Mouse (Mus musculus): ENCODE data around the gene Olfr1040.
"Not testable (repeated sequence)": the region's sequence is repeated elsewhere in the genome, so short reads cannot be mapped to it uniquely, and the experiment has no call there.

The Olfr1040 gene

DNA sequence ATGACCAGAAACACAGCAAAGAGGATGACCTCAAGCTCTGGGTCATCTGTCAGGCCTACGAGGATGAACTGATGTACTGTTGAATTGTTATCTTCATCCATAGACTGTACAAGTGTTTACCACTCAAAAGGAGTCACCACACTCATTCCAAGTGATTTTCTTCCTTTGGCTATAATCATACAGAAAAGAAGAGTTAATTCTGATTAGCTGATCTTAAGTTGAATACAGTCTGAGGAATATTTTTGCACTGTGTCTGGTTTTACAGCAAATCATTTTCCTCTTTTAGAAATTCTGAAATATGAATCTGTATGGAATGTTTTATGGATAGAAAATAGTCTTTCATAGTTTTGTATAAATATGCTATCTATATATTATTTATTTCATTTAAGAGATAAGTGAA, at the start of gene Olfr1040:
Gene Olfr1040 (minus strand): TSS at position 101 of the 400 bp plus-strand sequence.
- no peak for DNase-seq

DNA sequence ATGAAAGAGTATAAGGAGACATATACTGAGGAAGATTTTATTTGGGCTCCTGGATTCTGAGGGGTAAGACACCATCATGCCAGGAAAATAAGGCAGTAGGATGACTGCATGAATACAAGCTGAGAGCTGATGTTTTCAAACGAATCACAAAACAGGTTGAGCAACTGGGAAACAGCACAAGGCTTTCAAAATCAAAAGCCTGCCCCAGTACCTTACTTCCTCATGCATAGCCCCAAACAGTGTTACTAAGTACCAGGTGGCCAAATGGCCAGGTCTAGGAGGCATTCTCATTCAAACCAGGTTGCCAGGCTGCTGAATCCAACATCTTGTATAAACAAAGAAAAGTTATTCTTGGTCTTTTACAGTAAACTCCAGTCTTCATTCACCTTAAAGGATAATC, 49.3 kb upstream of the Olfr1040 start:
- DNase-seq = no peak

DNA sequence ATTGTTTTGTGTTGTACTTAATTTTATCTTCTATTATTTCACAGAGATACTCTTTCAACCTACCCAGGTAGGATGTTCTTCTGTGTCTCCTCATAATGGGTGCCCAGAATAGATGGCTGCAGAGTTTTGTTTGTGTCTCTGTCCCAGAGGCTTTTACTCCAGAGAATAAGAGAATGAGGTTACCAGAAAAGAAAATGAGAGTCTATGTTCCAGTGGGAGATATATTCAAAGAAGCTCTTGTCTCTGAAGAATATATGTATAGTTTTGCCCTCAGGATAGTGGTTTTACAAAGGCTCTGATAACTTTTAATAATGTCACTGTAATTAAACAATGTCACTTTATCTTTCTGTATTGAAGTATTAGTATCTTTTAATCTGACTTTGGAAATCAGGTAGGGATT, 39.1 kb upstream of the Olfr1040 start, which contains the start of gene Olfr52:
Gene Olfr52 (minus strand): TSS at position 101 of the 400 bp plus-strand sequence.
- DNase-seq = no peak

GRCm38 (mm10) chr2:86179950-86180349, 33.4 kb upstream of the Olfr1040 start:
- no peak for DNase-seq

- DNase-seq = no peak
Measured at GRCm38 (mm10) chr2:86177720-86178119, 31.2 kb upstream of the Olfr1040 start, which contains the start of gene Olfr1044. TSS of gene Olfr1044 (minus strand) at chr2:86177820.

- not testable (repeated sequence) for DNase-seq
Measured at GRCm38 (mm10) chr2:86175422-86175821, 28.9 kb upstream of the Olfr1040 start.

- no peak for DNase-seq
Measured at GRCm38 (mm10) chr2:86167422-86167821, 20.9 kb upstream of the Olfr1040 start, which contains the start of gene Olfr1043. TSS of gene Olfr1043 (minus strand) at chr2:86167522.

GRCm38 (mm10) chr2:86161738-86162137, 15.2 kb upstream of the Olfr1040 start, which contains the start of gene Olfr1042:
TSS of gene Olfr1042 (minus strand) at chr2:86161838.
- DNase-seq = no peak

DNA sequence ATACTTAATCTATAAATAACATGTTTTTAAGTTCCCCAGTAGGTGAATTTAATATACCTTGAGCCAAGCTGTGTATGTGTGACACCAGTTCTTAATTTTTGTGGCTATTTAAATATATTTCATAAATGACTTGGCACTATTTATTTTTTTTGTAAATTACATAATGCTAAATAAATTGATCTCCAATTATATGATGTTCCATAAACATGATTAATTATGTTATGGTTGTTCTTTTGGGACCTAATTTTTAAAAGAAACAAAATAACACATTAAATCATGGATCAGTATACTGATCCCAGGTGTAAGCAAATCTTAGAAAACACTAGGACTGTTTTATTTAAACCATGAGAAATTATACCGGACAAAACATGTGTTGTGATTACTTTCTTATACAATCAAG, 10.7 kb downstream of the Olfr1040 start, which contains the start of gene Olfr1039:
Gene Olfr1039 (minus strand): TSS at position 101 of the 400 bp plus-strand sequence.
- DNase-seq = no peak

Measured in kidney, postnatal 25 days (tissue).